Mouse (Mus musculus): ENCODE data around the gene Arhgdia.

- TF ChIP-seq ZNF384 (IDR thresholded peaks at IDR 0.05; ENCODE audit: low read depth, low read length) (no peak), CHD2 (IDR thresholded peaks at IDR 0.05; ENCODE audit: low read depth, low read length) (no peak), MAFK (IDR thresholded peaks at IDR 0.05; ENCODE audit: insufficient read depth, low read depth, low read length) (no peak)
These were observed 32.1 kb downstream of the Arhgdia start, which contains the start of gene Mcrip1 for GRCm38 (mm10) chr11:120549168-120549945.

All from ES-E14 (cell line).